Mouse (Mus musculus) testis, adult 2 months (tissue): ENCODE data around the gene Dtymk.

Source experiments
- CTCF ChIP-seq: fragments of 200-500 bp; IDR thresholded peaks from 2 replicates; pipeline ENCODE4 v1.5.1; 2012; ENCODE audit warnings: low read depth, mild to moderate bottlenecking, inconsistent platforms, low read length, moderate library complexity; ENCODE audit not compliant: control insufficient read depth, insufficient read depth, insufficient replicate concordance
- POLR2A ChIP-seq: fragments of 200-500 bp; IDR thresholded peaks from 2 replicates; pipeline ENCODE4 v1.6.1; 2012; ENCODE audit warnings: low read depth, mild to moderate bottlenecking, inconsistent platforms, low read length, moderate library complexity; ENCODE audit not compliant: control insufficient read depth

GRCm38 (mm10) chr1:93800670-93801503, 847 bp downstream of the Dtymk start:
- TF ChIP-seq CTCF (no peak), POLR2A (no peak)
